Mouse (Mus musculus): ENCODE data around the gene Rbp1. TPM values are rescaled to one million over a fixed set of nuclear protein-coding genes. Genes with fewer than 3 reads are reported as not detected.

The Rbp1 gene
- polyA plus RNA-seq, 1 experiment from 2014 or later: 31.7 TPM

- Histone ChIP-seq H3K36me3 (no peaks in the 10 kb centered on the region), H3K27ac (peak overlapping the region; percentile 29; the same call in 1 of the 2 replicates), H3K4me2 (peak overlapping the region; percentile 64), H3K27me3 (peaks cover 33% of the 10 kb centered on the region), H3K4me1 (replicated peaks) (peaks cover 65% of the 10 kb centered on the region), H3K9ac (peak overlapping the region; percentile 64; the same call in 1 of the 2 replicates), H3K9me3 (replicated peaks) (no peaks in the 10 kb centered on the region), H3K4me3 (replicated peaks) (peak overlapping the region; percentile 60)
- DNase-seq: no peak
- no peak for ATAC-seq (ENCODE audit: low read depth)
- 16% methylated on average over 19 of the region's 19 CpGs for WGBS (ENCODE audit: insufficient replicate concordance)
Observed at GRCm38 (mm10) chr9:98425351-98425880, 2.7 kb downstream of the Rbp1 start.

DNA sequence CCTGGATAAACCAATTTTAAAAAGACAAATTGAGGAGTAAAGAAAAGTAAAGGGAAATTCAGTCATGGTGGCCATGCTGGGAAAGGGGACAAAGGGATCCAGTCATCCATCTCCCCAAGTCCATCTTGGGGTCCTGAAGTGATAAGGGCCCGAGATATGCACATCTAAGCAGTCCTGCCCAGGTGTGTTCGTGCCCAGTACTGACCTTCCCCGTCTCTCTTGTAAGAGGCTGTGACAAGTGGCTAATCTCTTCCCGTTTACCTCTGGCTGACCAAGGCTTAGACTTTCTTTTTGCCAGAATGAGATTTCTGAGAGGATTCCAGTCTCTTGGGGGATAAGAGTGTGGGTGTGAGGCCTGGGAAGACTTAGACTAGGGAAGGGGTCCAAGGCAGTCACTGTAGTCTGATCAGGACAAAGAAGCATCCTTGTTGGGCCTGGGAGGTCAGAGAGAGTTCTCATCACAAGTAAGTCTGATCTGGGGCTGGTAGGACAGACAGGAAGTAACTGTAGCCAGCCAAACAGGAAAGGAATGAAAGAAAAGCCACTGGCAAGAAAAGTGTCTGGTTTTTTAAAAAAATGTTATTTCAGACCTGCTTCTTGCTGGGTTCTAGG is 5.3 kb downstream of the Rbp1 start:
- H3K36me3 ChIP-seq: no peaks in the 10 kb centered on the region
- no peaks in the 10 kb centered on the region for H3K9me3 ChIP-seq (replicated peaks)
- H3K4me2 ChIP-seq: peak overlapping the region; percentile 64; the same call in 1 of the 2 replicates
- WGBS (ENCODE audit: insufficient replicate concordance): 41% methylated on average over 4 of the region's 4 CpGs
- DNase-seq (no peak), ATAC-seq (ENCODE audit: low read depth) (no peak)
- no peak overlapping the region for H3K4me3 ChIP-seq (replicated peaks)
- H3K9ac ChIP-seq: no peak overlapping the region
- no peak overlapping the region for H3K27ac ChIP-seq
- peaks cover 32% of the 10 kb centered on the region for H3K27me3 ChIP-seq
- H3K4me1 ChIP-seq (replicated peaks): peaks cover 52% of the 10 kb centered on the region

- Histone ChIP-seq H3K4me3 (replicated peaks) (no peak overlapping the region), H3K9me3 (replicated peaks) (no peaks in the 10 kb centered on the region), H3K4me1 (replicated peaks) (peaks cover 50% of the 10 kb centered on the region), H3K4me2 (0 out of 2 replicates have a peak overlapping the region, but pooled peaks have one; percentile 4), H3K27ac (no peak overlapping the region), H3K9ac (no peak overlapping the region), H3K36me3 (no peaks in the 10 kb centered on the region), H3K27me3 (peaks cover 26% of the 10 kb centered on the region)
- 63% methylated on average over 8 of the region's 8 CpGs for WGBS (ENCODE audit: insufficient replicate concordance)
- ATAC-seq (ENCODE audit: low read depth) (no peak), DNase-seq (no peak)
Observed at GRCm38 (mm10) chr9:98428783-98429182, 6.0 kb downstream of the Rbp1 start.

DNA sequence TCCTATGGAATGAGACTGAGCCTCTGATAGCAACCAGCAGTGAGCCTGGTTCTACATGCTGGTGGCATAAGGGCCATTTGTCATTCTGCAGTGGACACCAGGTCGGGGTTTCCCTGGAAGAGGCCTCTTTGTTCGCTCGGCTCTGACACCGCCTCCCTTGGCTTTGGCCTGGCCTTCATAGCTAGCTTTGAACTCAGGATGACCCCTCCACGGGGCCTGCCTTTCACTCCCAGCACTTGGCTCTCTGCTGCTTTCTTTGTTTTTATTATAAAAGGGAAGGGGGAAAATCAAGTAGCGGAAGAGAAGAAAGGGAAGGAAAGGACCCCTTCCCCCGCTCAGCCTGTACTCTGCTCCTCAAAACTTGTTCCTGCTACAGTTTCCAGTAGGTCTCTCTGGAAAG is 7.0 kb downstream of the Rbp1 start:
- Histone ChIP-seq H3K9ac (no peak overlapping the region), H3K36me3 (no peaks in the 10 kb centered on the region), H3K4me1 (replicated peaks) (peaks cover 52% of the 10 kb centered on the region), H3K4me3 (replicated peaks) (no peak overlapping the region), H3K27me3 (peaks cover 15% of the 10 kb centered on the region), H3K4me2 (0 out of 2 replicates have a peak overlapping the region, but pooled peaks have one; percentile 4), H3K27ac (no peak overlapping the region), H3K9me3 (replicated peaks) (no peaks in the 10 kb centered on the region)
- ATAC-seq (ENCODE audit: low read depth): no peak
- 44% methylated on average over 7 of the region's 7 CpGs for WGBS (ENCODE audit: insufficient replicate concordance)
- no peak for DNase-seq

DNA sequence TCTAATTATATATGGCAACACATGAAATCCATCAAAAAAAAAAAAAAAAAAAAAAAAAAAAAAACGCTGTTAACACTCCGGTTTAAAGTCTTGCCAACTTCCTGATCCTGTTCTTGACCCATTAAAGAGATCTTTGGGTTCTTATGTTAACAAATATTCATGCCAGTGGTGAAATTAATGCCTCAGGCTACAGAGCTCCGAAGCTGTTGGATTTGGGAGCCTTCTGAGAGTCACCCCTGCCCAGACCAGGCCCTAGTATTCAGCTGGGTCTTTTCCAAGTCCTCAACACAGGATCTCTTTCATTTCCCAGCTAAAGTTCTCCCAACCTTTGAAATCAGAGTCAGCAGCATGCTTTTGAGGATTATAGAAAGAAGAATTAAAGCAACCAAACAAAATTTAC is 7.8 kb downstream of the Rbp1 start:
- WGBS (ENCODE audit: insufficient replicate concordance): 55% methylated on average over 3 of the region's 3 CpGs
- Histone ChIP-seq H3K36me3 (no peaks in the 10 kb centered on the region), H3K4me2 (no peak overlapping the region), H3K27ac (no peak overlapping the region), H3K9ac (no peak overlapping the region), H3K4me1 (replicated peaks) (peaks cover 49% of the 10 kb centered on the region), H3K27me3 (peaks cover 8% of the 10 kb centered on the region), H3K9me3 (replicated peaks) (no peaks in the 10 kb centered on the region), H3K4me3 (replicated peaks) (no peak overlapping the region)
- DNase-seq: no peak
- no peak for ATAC-seq (ENCODE audit: low read depth)

- no peaks in the 10 kb centered on the region for H3K9me3 ChIP-seq (replicated peaks)
- no peak overlapping the region for H3K4me2 ChIP-seq
- H3K4me1 ChIP-seq (replicated peaks): peaks cover 25% of the 10 kb centered on the region
- no peak overlapping the region for H3K9ac ChIP-seq
- DNase-seq: no peak
- ATAC-seq (ENCODE audit: low read depth): no peak
- H3K27ac ChIP-seq: no peak overlapping the region
- 0 out of 2 replicates have a peak, but pooled peaks cover 5% of the 10 kb centered on the region for H3K36me3 ChIP-seq
- H3K4me3 ChIP-seq (replicated peaks): no peak overlapping the region
- H3K27me3 ChIP-seq: no peaks in the 10 kb centered on the region
- WGBS (ENCODE audit: insufficient replicate concordance): 70% methylated on average over 2 of the region's 2 CpGs
Observed at GRCm38 (mm10) chr9:98433021-98433420, 10.3 kb downstream of the Rbp1 start.

DNA sequence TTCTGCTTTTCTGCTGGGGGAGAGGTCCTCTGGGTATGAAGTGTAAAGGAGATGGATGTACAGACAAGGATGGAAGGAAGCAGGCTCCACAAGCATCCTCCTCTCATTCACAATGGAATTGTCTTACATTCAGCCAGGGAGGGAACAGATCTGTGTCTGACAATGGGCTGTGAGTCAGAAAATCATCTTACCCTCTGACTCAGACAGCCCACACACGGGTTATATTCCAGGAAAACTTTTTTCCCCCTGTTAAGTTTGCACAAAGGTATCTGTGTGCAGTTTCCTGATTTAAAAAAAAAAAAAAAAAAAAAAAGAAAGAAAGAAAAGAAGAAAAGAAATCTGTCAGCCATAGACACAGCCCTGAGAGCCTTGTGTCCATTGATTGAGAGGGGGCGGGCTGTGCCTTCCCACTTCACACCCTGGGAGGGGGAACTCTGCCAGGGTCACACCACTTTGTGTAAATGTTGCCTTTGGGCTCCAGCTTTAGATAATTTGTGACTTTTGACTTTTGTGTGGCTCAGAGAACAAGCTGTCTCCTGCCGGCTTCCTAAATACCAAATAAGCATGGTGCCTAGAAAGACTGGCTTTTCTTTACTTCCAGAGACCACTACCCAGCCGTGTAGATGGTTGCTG is 11.3 kb downstream of the Rbp1 start:
- Histone ChIP-seq H3K27ac (no peak overlapping the region), H3K4me3 (replicated peaks) (no peak overlapping the region), H3K4me2 (no peak overlapping the region), H3K36me3 (0 out of 2 replicates have a peak, but pooled peaks cover 5% of the 10 kb centered on the region), H3K27me3 (no peaks in the 10 kb centered on the region), H3K9me3 (replicated peaks) (no peaks in the 10 kb centered on the region), H3K9ac (no peak overlapping the region), H3K4me1 (replicated peaks) (peaks cover 18% of the 10 kb centered on the region)
- WGBS (ENCODE audit: insufficient replicate concordance): 25% methylated on average over 4 of the region's 4 CpGs
- DNase-seq (no peak), ATAC-seq (ENCODE audit: low read depth) (no peak)

GRCm38 (mm10) chr9:98437819-98438218 is 15.1 kb downstream of the Rbp1 start:
- 74% methylated on average over 4 of the region's 4 CpGs for WGBS (ENCODE audit: insufficient replicate concordance)
- DNase-seq: no peak
- Histone ChIP-seq H3K4me1 (replicated peaks) (0 out of 2 replicates have a peak, but pooled peaks cover 8% of the 10 kb centered on the region), H3K4me3 (replicated peaks) (no peak overlapping the region), H3K4me2 (no peak overlapping the region), H3K9me3 (replicated peaks) (no peaks in the 10 kb centered on the region), H3K9ac (no peak overlapping the region), H3K36me3 (0 out of 2 replicates have a peak, but pooled peaks cover 5% of the 10 kb centered on the region), H3K27me3 (no peaks in the 10 kb centered on the region), H3K27ac (no peak overlapping the region)
- no peak for ATAC-seq (ENCODE audit: low read depth)

GRCm38 (mm10) chr9:98439091-98439490 is 16.3 kb downstream of the Rbp1 start:
- no peaks in the 10 kb centered on the region for H3K27me3 ChIP-seq
- H3K9me3 ChIP-seq (replicated peaks): no peaks in the 10 kb centered on the region
- no peak overlapping the region for H3K27ac ChIP-seq
- ATAC-seq (ENCODE audit: low read depth): no peak
- 50% methylated on average over 3 of the region's 3 CpGs for WGBS (ENCODE audit: insufficient replicate concordance)
- H3K4me1 ChIP-seq (replicated peaks): 0 out of 2 replicates have a peak, but pooled peaks cover 8% of the 10 kb centered on the region
- H3K36me3 ChIP-seq: 0 out of 2 replicates have a peak, but pooled peaks cover 5% of the 10 kb centered on the region
- no peak for DNase-seq
- H3K4me2 ChIP-seq: no peak overlapping the region
- no peak overlapping the region for H3K9ac ChIP-seq
- H3K4me3 ChIP-seq (replicated peaks): no peak overlapping the region

DNA sequence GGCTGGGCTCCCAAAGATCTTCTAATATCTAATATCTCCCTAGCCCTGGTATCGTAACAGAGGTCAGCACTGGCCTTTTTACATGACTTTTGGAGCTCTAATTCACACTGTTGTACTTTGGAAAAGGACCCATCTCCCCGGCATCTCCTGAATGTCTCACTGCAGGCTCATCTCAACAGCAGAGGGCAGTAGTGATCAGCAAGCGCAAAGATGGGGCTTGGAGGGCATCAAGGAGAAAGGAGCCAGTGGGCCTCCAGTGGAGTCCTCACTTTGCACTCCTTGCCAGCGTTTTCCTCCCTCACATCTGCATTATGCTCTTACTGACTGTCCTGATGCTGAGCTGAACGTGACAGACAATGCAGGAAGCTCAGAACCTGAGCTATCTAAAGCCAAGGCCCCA is 19.9 kb downstream of the Rbp1 start:
- H3K4me2 ChIP-seq: no peak overlapping the region
- peaks cover 12% of the 10 kb centered on the region for H3K4me1 ChIP-seq (replicated peaks)
- no peak overlapping the region for H3K9ac ChIP-seq
- H3K4me3 ChIP-seq (replicated peaks): no peak overlapping the region
- H3K9me3 ChIP-seq (replicated peaks): no peaks in the 10 kb centered on the region
- 21% methylated on average over 5 of the region's 5 CpGs for WGBS (ENCODE audit: insufficient replicate concordance)
- DNase-seq: no peak
- no peak overlapping the region for H3K27ac ChIP-seq
- no peak for ATAC-seq (ENCODE audit: low read depth)
- H3K27me3 ChIP-seq: no peaks in the 10 kb centered on the region
- H3K36me3 ChIP-seq: no peaks in the 10 kb centered on the region

DNA sequence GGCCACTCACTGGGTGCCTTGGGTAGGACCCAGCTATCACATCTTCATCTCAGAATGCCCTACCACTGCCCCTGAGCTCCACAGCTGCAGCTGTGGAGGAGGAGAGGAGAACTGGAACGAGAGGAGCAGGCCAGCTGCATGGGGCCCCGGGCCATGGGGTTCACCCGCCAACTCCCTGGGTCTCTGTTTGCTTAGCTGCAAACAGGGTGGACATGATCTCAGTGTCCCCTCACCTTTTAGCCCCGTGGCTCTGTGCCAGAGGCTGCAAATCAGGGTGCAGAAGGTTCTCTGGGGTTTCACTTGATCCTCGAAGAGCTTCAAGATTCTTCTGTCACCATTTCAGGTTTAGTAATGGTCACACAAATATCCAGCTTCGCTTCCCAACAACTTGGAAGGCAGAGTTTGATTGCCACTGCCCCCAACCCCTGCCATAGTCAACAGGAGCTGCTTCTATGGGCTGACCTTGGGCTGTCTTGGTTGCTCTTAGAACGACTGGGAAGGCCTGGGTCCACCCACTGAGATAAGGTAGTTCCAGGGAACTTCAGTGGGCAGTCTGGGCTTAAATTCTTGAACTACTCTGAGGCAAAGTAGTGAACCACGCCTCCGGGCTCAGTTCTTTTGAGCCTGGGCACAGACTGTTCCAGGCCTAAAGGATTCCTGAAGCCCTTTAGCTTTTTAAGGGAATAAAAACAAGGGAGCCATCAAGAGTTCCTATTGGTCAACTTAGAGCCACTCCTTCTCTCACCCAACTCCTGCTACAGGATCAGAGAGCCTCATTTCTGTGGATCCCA is 22.8 kb downstream of the Rbp1 start:
- Histone ChIP-seq H3K4me2 (no peak overlapping the region), H3K9ac (no peak overlapping the region), H3K4me1 (replicated peaks) (peaks cover 8% of the 10 kb centered on the region), H3K27me3 (no peaks in the 10 kb centered on the region), H3K9me3 (replicated peaks) (no peaks in the 10 kb centered on the region), H3K27ac (no peak overlapping the region), H3K4me3 (replicated peaks) (no peak overlapping the region), H3K36me3 (no peaks in the 10 kb centered on the region)
- ATAC-seq (ENCODE audit: low read depth) (no peak), DNase-seq (no peak)
- 46% methylated on average over 9 of the region's 9 CpGs for WGBS (ENCODE audit: insufficient replicate concordance)
